Mouse (Mus musculus): ENCODE measurements around the gene Trio.
"Not testable (repeated sequence)": the region's sequence is repeated elsewhere in the genome, so short reads cannot be mapped to it uniquely, and the experiment has no call there.

Gene Trio

GRCm38 (mm10) chr15:27758680-27759079, 267.0 kb downstream of the Trio start:
- DNase-seq = no peak

GRCm38 (mm10) chr15:27756426-27756825, 269.2 kb downstream of the Trio start:
- no peak for DNase-seq

- peak; percentile 35 to 53 for DNase-seq
These were observed 270.9 kb downstream of the Trio start for GRCm38 (mm10) chr15:27754571-27755260.

GRCm38 (mm10) chr15:27753923-27754322, 271.7 kb downstream of the Trio start:
- no peak for DNase-seq

GRCm38 (mm10) chr15:27752677-27753342, 272.8 kb downstream of the Trio start:
- peak; percentile 38 to 56 for DNase-seq

GRCm38 (mm10) chr15:27751612-27752405, 273.8 kb downstream of the Trio start:
- peak; percentile 73 to 78 for DNase-seq

- DNase-seq = no peak
These were observed 276.9 kb downstream of the Trio start for GRCm38 (mm10) chr15:27748739-27749138.

- DNase-seq = peak in 1 of 2 experiments; percentile 35
These were observed 278.1 kb downstream of the Trio start for GRCm38 (mm10) chr15:27747512-27747911.

GRCm38 (mm10) chr15:27744995-27745394, 280.7 kb downstream of the Trio start:
- no peak for DNase-seq

- no peak for DNase-seq
These were observed 285.6 kb downstream of the Trio start for GRCm38 (mm10) chr15:27740080-27740479.

- DNase-seq = no peak
These were observed 293.8 kb downstream of the Trio start for GRCm38 (mm10) chr15:27731818-27732217.

GRCm38 (mm10) chr15:27726228-27726627, 299.4 kb downstream of the Trio start:
- DNase-seq = no peak

- DNase-seq = no peak
These were observed 300.6 kb downstream of the Trio start for GRCm38 (mm10) chr15:27724796-27725680.

- DNase-seq = no peak
These were observed 301.4 kb downstream of the Trio start for GRCm38 (mm10) chr15:27724298-27724697.

- no peak for DNase-seq
These were observed 301.9 kb downstream of the Trio start for GRCm38 (mm10) chr15:27723746-27724145.

GRCm38 (mm10) chr15:27720297-27720696, 305.4 kb downstream of the Trio start:
- DNase-seq = not testable (repeated sequence)

GRCm38 (mm10) chr15:27718668-27719067, 307.0 kb downstream of the Trio start:
- DNase-seq = no peak

- DNase-seq = peak; percentile 56
These were observed 310.3 kb downstream of the Trio start for GRCm38 (mm10) chr15:27715331-27715730.

- peak; percentile 29 to 40 for DNase-seq
These were observed 314.9 kb downstream of the Trio start for GRCm38 (mm10) chr15:27710698-27711097.

GRCm38 (mm10) chr15:27708968-27709612, 316.6 kb downstream of the Trio start:
- no peak for DNase-seq

- no peak for DNase-seq
These were observed 317.1 kb downstream of the Trio start for GRCm38 (mm10) chr15:27708499-27708898.

- DNase-seq = no peak
These were observed 322.7 kb downstream of the Trio start for GRCm38 (mm10) chr15:27702972-27703313.

All from kidney, postnatal 4 days (tissue).